Mouse (Mus musculus): Measurements from ENCODE around the gene Gm20431.

The Gm20431 gene

DNA sequence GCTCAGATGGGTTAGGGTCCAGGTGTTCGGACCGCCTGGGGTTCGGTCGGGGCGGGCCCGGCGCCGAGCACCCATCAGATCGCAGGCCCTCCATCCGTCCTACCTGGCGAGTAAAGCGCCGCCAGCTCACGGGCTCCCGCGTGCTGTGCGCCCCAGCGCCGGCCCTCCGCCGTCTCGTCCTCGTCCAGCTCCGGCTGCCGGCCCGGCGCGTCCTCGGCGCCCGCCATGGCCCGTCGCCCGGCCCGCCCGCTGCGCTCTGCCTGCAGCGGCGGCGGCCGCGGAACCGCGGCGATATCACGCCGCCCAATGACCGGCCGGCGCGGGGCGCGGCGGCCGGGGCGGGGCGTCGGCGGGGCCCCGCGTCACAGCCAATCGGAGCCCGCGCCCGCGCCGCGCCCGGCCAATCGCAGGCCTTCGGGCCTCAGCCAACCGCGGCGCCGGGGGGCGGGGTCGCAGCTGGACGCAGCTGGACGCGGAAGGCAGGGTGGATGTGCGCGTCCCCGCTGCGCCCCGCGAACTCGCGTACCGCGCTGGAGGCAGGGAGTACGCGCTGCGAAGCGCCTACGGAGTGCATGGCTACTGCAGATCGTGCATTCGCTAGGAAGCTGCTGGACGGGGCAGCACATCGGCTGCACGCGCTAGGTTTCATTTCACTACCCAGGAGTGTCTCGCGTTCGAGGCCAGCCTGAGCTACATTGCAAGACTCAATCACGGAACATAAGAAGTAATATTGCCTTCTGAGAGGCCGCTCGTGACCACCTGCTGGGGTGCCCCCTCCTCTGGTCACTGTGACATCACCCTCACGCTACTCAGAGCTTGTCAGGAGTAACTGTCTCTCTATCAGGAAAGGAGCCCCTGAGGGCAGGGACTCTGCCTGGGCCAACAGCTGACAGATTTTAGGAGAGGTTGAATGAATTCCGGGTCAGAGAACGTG lies at the start of gene Gm20431:
Gene Gm20431, minus strand, starts transcription at position 227 of the 934 bp plus-strand sequence.
- DNase-seq (ENCODE audit: low spot score in 2 of 2), result peak; percentile 83 to 89

DNA sequence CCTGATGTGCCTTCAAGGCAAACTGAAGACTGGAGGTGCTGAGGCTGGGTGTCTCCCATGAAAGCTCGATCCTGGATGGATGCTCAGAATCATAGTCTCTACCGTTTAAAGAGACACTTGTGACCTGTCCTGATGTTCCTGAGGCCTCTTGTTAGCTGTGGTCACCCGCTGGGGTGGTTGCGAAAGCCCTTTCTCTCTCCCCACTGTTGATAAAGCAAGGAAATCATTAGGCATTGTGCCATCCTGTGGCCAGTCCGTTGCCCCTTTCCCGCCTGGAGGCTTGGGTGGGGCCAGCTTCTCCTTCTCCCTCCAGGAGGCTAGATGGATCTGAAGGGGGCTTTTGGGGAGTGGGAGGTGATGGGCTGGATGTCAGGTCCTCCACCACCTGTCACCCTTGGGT lies 49.3 kb upstream of the Gm20431 start:
- no peak for DNase-seq (ENCODE audit: low spot score in 2 of 2)

- no peak for DNase-seq (ENCODE audit: low spot score in 2 of 2)
These were observed 48.7 kb upstream of the Gm20431 start for GRCm38 (mm10) chr2:167709969-167710368.

GRCm38 (mm10) chr2:167708373-167708772 lies 47.1 kb upstream of the Gm20431 start:
- no peak for DNase-seq (ENCODE audit: low spot score in 2 of 2)

DNA sequence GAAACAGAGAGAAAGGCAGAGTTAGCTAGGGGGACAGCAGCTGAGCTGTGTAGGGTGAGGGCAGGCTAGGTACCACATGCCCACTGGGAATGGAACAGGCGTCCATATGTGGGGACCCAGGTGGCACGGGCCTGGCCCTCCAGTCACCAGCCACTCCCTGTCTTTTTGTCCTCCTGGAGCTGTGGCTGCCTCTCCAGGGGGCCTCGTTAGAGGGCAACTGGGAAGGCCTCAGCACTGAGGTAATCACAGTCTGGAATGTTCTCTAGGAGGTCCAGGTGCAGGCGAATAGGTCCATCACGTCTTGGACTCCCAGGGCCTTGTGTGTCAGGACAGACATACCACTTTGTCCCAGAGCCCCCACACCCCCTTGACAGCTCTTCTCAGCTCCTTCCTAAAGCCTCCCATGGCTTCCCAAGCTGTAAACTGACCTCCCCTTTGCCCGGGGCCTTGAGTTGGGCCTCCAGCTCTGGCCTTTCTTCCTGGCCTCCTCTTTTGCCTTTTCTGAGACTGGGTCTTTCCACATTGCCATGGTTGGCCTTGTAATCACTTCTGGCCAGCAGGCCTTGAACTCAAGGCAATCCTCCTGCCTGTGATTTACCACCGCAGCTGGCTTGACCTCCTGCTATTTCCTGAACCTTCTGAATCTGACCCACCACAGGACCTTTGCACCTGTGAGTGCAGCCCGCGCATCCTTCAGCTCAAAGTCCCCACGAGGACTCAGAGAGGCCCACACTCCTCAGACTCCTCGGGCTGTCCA lies 45.1 kb upstream of the Gm20431 start:
- no peak for DNase-seq (ENCODE audit: low spot score in 2 of 2)

- DNase-seq (ENCODE audit: low spot score in 2 of 2), result no peak
These were observed 43.1 kb upstream of the Gm20431 start for GRCm38 (mm10) chr2:167704409-167704808.

DNA sequence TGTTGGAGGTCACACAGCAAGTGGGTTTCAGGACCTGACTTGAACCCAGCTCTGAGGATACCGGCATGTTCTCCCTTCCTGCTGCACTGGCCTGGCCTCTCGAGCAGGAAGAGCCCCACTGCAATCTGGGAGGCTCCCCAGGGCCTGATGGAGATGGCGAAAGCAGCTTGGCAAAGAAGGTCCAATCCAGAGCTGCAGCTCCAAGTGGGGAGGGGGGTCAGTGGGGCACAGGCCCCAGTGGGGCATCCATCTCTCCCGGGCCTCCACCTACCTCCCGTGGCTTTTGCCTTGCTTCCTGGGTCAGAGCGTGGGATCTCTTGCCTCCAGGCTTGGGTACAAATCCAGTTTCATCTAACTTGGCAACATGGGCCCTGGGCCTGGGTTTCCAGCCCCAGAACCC lies 40.8 kb upstream of the Gm20431 start:
- no peak for DNase-seq (ENCODE audit: low spot score in 2 of 2)

GRCm38 (mm10) chr2:167701472-167701871 lies 40.2 kb upstream of the Gm20431 start:
- DNase-seq (ENCODE audit: low spot score in 2 of 2), result no peak

GRCm38 (mm10) chr2:167700018-167700417 lies 38.7 kb upstream of the Gm20431 start:
- DNase-seq (ENCODE audit: low spot score in 2 of 2), result no peak

GRCm38 (mm10) chr2:167697902-167698301 lies 36.6 kb upstream of the Gm20431 start:
- DNase-seq (ENCODE audit: low spot score in 2 of 2), result peak in 1 of 2 experiments; percentile 58

- DNase-seq (ENCODE audit: low spot score in 2 of 2), result peak in 1 of 2 experiments; percentile 52
These were observed 34.8 kb upstream of the Gm20431 start for GRCm38 (mm10) chr2:167696143-167696542.

- DNase-seq (ENCODE audit: low spot score in 2 of 2), result no peak
These were observed 34.2 kb upstream of the Gm20431 start for GRCm38 (mm10) chr2:167695491-167695890.

DNA sequence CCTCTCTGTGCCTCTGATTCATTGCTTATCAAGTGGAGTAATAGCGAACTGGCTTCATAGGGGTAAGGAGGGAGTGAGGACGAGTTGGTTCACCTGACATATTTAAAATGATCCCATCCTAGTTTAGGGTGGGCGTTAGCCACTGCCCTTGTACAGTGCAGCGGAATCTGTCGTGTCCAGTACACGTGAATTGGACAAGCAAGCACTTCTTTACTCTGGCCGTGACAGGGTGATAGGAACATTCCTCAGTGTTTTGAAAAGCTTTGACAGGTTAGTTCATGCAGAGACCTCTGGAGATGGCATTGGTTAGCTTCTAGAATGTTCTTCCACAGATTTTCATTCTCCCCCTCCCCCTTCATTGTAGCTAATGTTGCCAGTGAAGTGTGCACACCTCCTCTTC lies 33.7 kb upstream of the Gm20431 start:
- no peak for DNase-seq (ENCODE audit: low spot score in 2 of 2)

- DNase-seq (ENCODE audit: low spot score in 2 of 2), result no peak
These were observed 32.9 kb upstream of the Gm20431 start for GRCm38 (mm10) chr2:167694244-167694643.

- no peak for DNase-seq (ENCODE audit: low spot score in 2 of 2)
These were observed 32.2 kb upstream of the Gm20431 start for GRCm38 (mm10) chr2:167693540-167693939.

DNA sequence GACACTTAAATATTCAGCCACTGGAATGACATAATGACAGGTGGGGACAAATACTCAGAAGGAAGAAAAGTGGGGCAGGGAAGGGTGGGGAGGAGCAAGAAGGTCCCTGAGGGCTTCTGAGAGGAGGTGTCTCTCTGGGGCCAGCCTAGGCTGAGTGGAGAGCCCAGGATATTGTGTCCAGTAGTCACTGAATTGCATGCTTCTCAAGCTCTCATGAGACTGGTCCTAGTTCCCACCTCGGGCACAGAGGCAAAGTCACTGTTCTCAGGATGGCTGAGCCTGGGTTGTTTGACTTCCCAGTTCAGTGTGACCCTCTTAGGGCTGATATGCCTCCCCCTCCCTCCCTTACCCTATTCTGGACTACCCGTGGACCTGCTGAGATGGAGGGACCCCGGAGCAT lies 31.5 kb upstream of the Gm20431 start:
- no peak for DNase-seq (ENCODE audit: low spot score in 2 of 2)

GRCm38 (mm10) chr2:167691871-167692661 lies 30.8 kb upstream of the Gm20431 start:
- DNase-seq (ENCODE audit: low spot score in 2 of 2), result no peak

- DNase-seq (ENCODE audit: low spot score in 2 of 2), result no peak
These were observed 30.1 kb upstream of the Gm20431 start for GRCm38 (mm10) chr2:167691410-167691809.

DNA sequence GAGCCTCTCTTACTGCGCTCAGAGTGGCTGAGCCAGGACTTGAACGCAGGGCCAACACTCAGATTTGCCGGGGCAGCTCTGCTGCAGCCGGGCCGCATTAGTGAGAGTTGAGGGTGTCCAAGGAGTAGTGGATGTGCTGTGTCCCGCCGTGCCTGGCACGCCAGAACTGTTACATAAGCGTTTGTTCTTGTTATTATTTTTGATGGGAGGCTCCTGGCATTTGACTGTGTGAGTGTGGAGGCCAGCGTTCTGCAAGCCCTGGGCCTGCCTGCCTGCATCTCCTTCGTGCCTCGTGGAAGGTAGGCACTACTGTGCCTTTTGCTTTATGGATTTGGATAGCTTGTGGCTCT lies 29.6 kb upstream of the Gm20431 start:
- peak in 1 of 2 experiments; percentile 55 for DNase-seq (ENCODE audit: low spot score in 2 of 2)

GRCm38 (mm10) chr2:167690219-167690961 lies 29.1 kb upstream of the Gm20431 start:
- peak in 1 of 2 experiments; percentile 45 for DNase-seq (ENCODE audit: low spot score in 2 of 2)
